Mouse (Mus musculus) midbrain, embryonic 13.5 days (tissue): ENCODE data around the gene Tmem192. TPM values are rescaled to one million over a fixed set of nuclear protein-coding genes. Genes with fewer than 3 reads are reported as not detected.

Experiments used
- ATAC-seq: fragments of 200-750 bp; cut with Nextera tagmentation; 2 replicates; pipeline ENCODE4 v1.8.0; 2017; ENCODE audit warnings: mild to moderate bottlenecking, moderate TSS enrichment, moderate library complexity
- H3K27ac ChIP-seq: fragments of 300-500 bp; sonication (generic); 2 replicates; pipeline ENCODE4 v1.5.1; 2015; ENCODE audit warnings: inconsistent platforms, mild to moderate bottlenecking, moderate library complexity
- H3K27me3 ChIP-seq: fragments of 300-500 bp; sonication (generic); 2 replicates; pipeline ENCODE4 v1.6.1; 2015; ENCODE audit warnings: mild to moderate bottlenecking, inconsistent platforms
- H3K36me3 ChIP-seq: fragments of 300-500 bp; sonication (generic); 2 replicates; pipeline ENCODE4 v1.6.1; 2015; ENCODE audit warnings: mild to moderate bottlenecking, inconsistent platforms
- H3K4me1 ChIP-seq: fragments of 300-500 bp; sonication (generic); replicated peaks from 2 replicates; pipeline ENCODE4 v1.6.1; 2015; ENCODE audit warnings: inconsistent platforms
- H3K4me2 ChIP-seq: fragments of 300-500 bp; sonication (generic); replicated peaks from 2 replicates; pipeline ENCODE4 v1.6.1; 2015; ENCODE audit warnings: moderate library complexity, mild to moderate bottlenecking, inconsistent platforms
- H3K4me3 ChIP-seq: fragments of 300-500 bp; sonication (generic); replicated peaks from 2 replicates; pipeline ENCODE4 v1.5.1; 2015; ENCODE audit warnings: mild to moderate bottlenecking, inconsistent platforms
- H3K9ac ChIP-seq: fragments of 300-500 bp; sonication (generic); replicated peaks from 2 replicates; pipeline ENCODE4 v1.6.1; 2015; ENCODE audit warnings: mild to moderate bottlenecking, inconsistent platforms
- H3K9me3 ChIP-seq: fragments of 300-500 bp; sonication (generic); 2 replicates; pipeline ENCODE4 v1.6.1; 2016; ENCODE audit warnings: mild to moderate bottlenecking, inconsistent platforms
- WGBS: fragments of 180-500 bp; shearing (Covaris S2); methylation state at CpG from one replicate; pipeline ENCODE4 v1.1.7; 2015; 5-methylcytosine and 5-hydroxymethylcytosine counted together
- polyA plus RNA-seq: library from polyadenylated mRNA; unstranded; fragments of >200 nt; fragmentation: Nextera tagmentation; extraction: Ambion mirVana; gene quantifications from 2 replicates; pipeline ENCODE4 v1.2.1, GENCODE M21; 2015

Gene Tmem192
- polyA plus RNA-seq, 1 experiment from 2014 or later, result 21.4 TPM

DNA sequence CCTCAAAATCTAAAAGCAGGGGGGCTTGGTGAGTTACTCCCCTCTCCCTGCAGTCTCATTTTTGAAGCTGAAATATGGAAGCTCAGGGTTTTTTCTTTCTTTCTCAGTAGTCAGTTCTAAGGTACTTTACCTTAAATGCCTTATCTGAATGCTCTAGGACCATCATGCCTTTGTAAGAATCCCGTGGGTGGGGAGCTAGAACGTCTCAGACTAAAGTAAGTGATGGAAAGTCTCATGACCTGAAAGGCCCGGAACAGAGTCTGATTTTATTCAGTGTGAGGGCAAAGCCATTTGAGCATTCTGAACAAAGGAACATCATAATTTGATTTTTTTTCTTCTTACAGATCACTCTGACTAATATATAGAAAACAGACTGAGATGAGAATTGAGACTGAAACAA lies 12.0 kb upstream of the Tmem192 start:
- ATAC-seq, result no peak
- Histone ChIP-seq H3K27me3 (no peaks in the 10 kb centered on the region), H3K4me2 (no peak overlapping the region), H3K4me1 (no peaks in the 10 kb centered on the region), H3K4me3 (no peak overlapping the region), H3K9me3 (no peaks in the 10 kb centered on the region), H3K9ac (no peak overlapping the region), H3K27ac (no peak overlapping the region), H3K36me3 (no peaks in the 10 kb centered on the region)
- 79% methylated on average over 3 of the region's 3 CpGs for WGBS

DNA sequence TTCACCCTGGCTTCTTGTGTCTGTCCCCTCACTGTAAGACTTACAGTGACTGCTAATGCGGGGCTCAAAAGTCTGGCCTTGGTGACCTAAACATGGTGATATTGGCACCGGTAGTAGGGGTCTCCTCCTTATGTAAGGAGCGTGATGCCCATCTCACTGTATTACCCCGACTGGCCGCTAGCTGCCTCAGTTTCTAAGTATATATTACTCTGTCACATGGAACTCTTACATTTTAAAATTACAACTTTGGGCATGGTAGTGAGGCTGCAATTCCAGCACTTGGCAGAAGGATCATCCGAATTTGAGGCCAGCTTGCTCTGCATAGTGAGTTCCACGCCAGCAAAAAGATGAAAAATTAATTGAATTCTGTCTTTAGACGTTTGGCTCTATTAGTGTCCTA lies 6.0 kb upstream of the Tmem192 start:
- no peaks in the 10 kb centered on the region for H3K36me3 ChIP-seq
- no peaks in the 10 kb centered on the region for H3K9me3 ChIP-seq
- H3K27ac ChIP-seq, result no peak overlapping the region
- no peak overlapping the region for H3K9ac ChIP-seq
- WGBS, result 80% methylated on average over 8 of the region's 8 CpGs
- peak; percentile 12 for ATAC-seq
- H3K4me3 ChIP-seq, result no peak overlapping the region
- peaks cover 12% of the 10 kb centered on the region for H3K4me1 ChIP-seq
- H3K27me3 ChIP-seq, result peaks cover 9% of the 10 kb centered on the region; the same call in 1 of the 2 replicates
- H3K4me2 ChIP-seq, result no peak overlapping the region

GRCm38 (mm10) chr8:64941495-64941894 lies 5.5 kb upstream of the Tmem192 start:
- 0 out of 2 replicates have a peak overlapping the region, but pooled peaks have one; percentile 22 for H3K4me2 ChIP-seq
- H3K27ac ChIP-seq, result no peak overlapping the region
- no peak overlapping the region for H3K4me3 ChIP-seq
- no peak overlapping the region for H3K9ac ChIP-seq
- no peaks in the 10 kb centered on the region for H3K9me3 ChIP-seq
- peak; percentile 66 for ATAC-seq
- H3K36me3 ChIP-seq, result no peaks in the 10 kb centered on the region
- 13% methylated on average over 9 of the region's 9 CpGs for WGBS
- H3K4me1 ChIP-seq, result peaks cover 12% of the 10 kb centered on the region
- peaks cover 9% of the 10 kb centered on the region; the same call in 1 of the 2 replicates for H3K27me3 ChIP-seq

DNA sequence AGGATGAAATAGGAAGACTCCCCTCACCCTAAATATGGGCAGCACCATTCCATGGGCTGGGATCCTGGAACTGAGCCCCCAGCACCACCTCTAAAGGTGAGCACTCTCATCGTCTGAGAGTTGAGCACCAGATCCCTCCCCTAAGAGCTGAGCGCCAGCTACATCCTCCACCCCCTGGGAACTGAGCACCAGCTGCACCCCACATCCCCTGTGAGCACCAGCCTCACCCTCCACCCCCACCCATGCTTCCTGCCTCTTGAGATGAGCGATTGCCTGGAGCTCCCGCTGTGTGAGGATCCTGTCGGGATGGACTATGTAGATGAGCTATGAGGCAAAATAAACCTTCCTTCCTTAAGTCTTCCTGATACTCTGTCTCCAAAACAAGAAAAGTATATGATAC lies 4.0 kb upstream of the Tmem192 start:
- Histone ChIP-seq H3K9me3 (no peaks in the 10 kb centered on the region), H3K27me3 (peaks cover 9% of the 10 kb centered on the region; the same call in 1 of the 2 replicates), H3K4me2 (peak overlapping the region; percentile 26; the same call in 1 of the 2 replicates), H3K4me3 (no peak overlapping the region), H3K27ac (no peak overlapping the region), H3K9ac (no peak overlapping the region), H3K4me1 (peaks cover 12% of the 10 kb centered on the region), H3K36me3 (no peaks in the 10 kb centered on the region)
- ATAC-seq, result no peak
- 28% methylated on average over 5 of the region's 5 CpGs for WGBS

GRCm38 (mm10) chr8:64944831-64945230 lies 2.2 kb upstream of the Tmem192 start:
- 21% methylated on average over 5 of the region's 5 CpGs for WGBS

GRCm38 (mm10) chr8:64945606-64946005 lies 1.4 kb upstream of the Tmem192 start:
- H3K4me1 ChIP-seq, result peaks cover 15% of the 10 kb centered on the region
- H3K27me3 ChIP-seq, result peaks cover 9% of the 10 kb centered on the region; the same call in 1 of the 2 replicates
- ATAC-seq, result no peak
- no peak overlapping the region for H3K4me2 ChIP-seq
- no peaks in the 10 kb centered on the region for H3K36me3 ChIP-seq
- no peak overlapping the region for H3K4me3 ChIP-seq
- no peaks in the 10 kb centered on the region for H3K9me3 ChIP-seq
- no peak overlapping the region for H3K27ac ChIP-seq
- 85% methylated on average over 7 of the region's 7 CpGs for WGBS
- H3K9ac ChIP-seq, result no peak overlapping the region

More at GRCm38 (mm10) chr8:64944831-64945230, 2.2 kb upstream of the Tmem192 start:
- Histone ChIP-seq H3K4me3 (no peak overlapping the region), H3K27ac (no peak overlapping the region), H3K9ac (no peak overlapping the region), H3K36me3 (no peaks in the 10 kb centered on the region), H3K4me2 (no peak overlapping the region), H3K9me3 (no peaks in the 10 kb centered on the region), H3K27me3 (peaks cover 9% of the 10 kb centered on the region; the same call in 1 of the 2 replicates), H3K4me1 (peaks cover 15% of the 10 kb centered on the region)
- ATAC-seq, result no peak

GRCm38 (mm10) chr8:64946441-64946819 lies 555 bp upstream of the Tmem192 start:
- H3K27ac ChIP-seq, result no peak overlapping the region
- no peaks in the 10 kb centered on the region for H3K9me3 ChIP-seq
- H3K36me3 ChIP-seq, result no peaks in the 10 kb centered on the region
- peaks cover 15% of the 10 kb centered on the region for H3K4me1 ChIP-seq
- peak overlapping the region; percentile 76; the same call in 1 of the 2 replicates for H3K4me3 ChIP-seq
- no peak overlapping the region for H3K9ac ChIP-seq
- ATAC-seq, result no peak
- peaks cover 9% of the 10 kb centered on the region; the same call in 1 of the 2 replicates for H3K27me3 ChIP-seq
- H3K4me2 ChIP-seq, result no peak overlapping the region
- 52% methylated on average over 8 of the region's 8 CpGs for WGBS

- 8% methylated on average over 10 of the region's 10 CpGs for WGBS
- Histone ChIP-seq H3K27me3 (peaks cover 8% of the 10 kb centered on the region; the same call in 1 of the 2 replicates), H3K36me3 (0 out of 2 replicates have a peak, but pooled peaks cover under 1% of the 10 kb centered on the region), H3K9me3 (no peaks in the 10 kb centered on the region), H3K4me3 (peak overlapping the region; percentile 76), H3K27ac (peak overlapping the region; percentile 79), H3K9ac (peak overlapping the region; percentile 72), H3K4me1 (peaks cover 8% of the 10 kb centered on the region), H3K4me2 (peak overlapping the region; percentile 61)
- ATAC-seq, result no peak
Measured at GRCm38 (mm10) chr8:64947698-64948034, 681 bp downstream of the Tmem192 start.

GRCm38 (mm10) chr8:64948371-64948770 lies 1.4 kb downstream of the Tmem192 start:
- H3K4me2 ChIP-seq, result peak overlapping the region; percentile 61
- no peak for ATAC-seq
- 0 out of 2 replicates have a peak, but pooled peaks cover 6% of the 10 kb centered on the region for H3K27me3 ChIP-seq
- no peak overlapping the region for H3K4me3 ChIP-seq
- no peak overlapping the region for H3K27ac ChIP-seq
- H3K9ac ChIP-seq, result no peak overlapping the region; the same call in 1 of the 2 replicates
- H3K9me3 ChIP-seq, result no peaks in the 10 kb centered on the region
- peaks cover 3% of the 10 kb centered on the region; the same call in 1 of the 2 replicates for H3K4me1 ChIP-seq
- 0 out of 2 replicates have a peak, but pooled peaks cover 3% of the 10 kb centered on the region for H3K36me3 ChIP-seq
- 79% methylated on average over 1 of the region's 1 CpGs for WGBS

GRCm38 (mm10) chr8:64952101-64952500 lies 5.1 kb downstream of the Tmem192 start:
- no peak for ATAC-seq
- Histone ChIP-seq H3K27ac (no peak overlapping the region), H3K9ac (no peak overlapping the region), H3K4me2 (no peak overlapping the region), H3K4me1 (peaks cover 3% of the 10 kb centered on the region; the same call in 1 of the 2 replicates), H3K9me3 (no peaks in the 10 kb centered on the region), H3K27me3 (no peaks in the 10 kb centered on the region), H3K36me3 (peaks cover 8% of the 10 kb centered on the region; the same call in 1 of the 2 replicates), H3K4me3 (no peak overlapping the region)
- 80% methylated on average over 6 of the region's 6 CpGs for WGBS

GRCm38 (mm10) chr8:64959025-64959424 lies 12.0 kb downstream of the Tmem192 start:
- 94% methylated on average over 9 of the region's 9 CpGs for WGBS
- Histone ChIP-seq H3K9ac (no peak overlapping the region), H3K36me3 (peaks cover 23% of the 10 kb centered on the region), H3K27ac (no peak overlapping the region), H3K4me1 (no peaks in the 10 kb centered on the region), H3K4me3 (no peak overlapping the region), H3K9me3 (no peaks in the 10 kb centered on the region), H3K4me2 (no peak overlapping the region), H3K27me3 (no peaks in the 10 kb centered on the region)
- no peak for ATAC-seq

DNA sequence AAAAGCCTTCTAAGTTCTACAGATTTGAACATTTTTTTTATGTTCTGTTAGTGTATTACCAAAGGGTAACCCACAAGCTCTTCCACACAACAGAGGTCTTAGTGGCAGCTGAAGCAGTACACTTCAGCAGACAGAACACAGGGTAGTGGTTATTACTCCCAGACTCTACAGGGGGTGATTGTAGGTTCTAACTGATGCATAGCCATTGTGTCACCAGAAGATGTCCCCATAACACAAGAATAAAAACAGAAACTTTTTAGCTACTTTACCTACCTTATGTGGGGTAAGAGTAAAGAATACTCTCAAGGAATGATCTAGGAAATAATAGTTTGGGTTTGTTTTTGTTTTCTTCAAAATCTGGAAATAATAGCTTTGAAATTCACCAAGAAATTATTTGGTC lies 15.9 kb downstream of the Tmem192 start:
- H3K27ac ChIP-seq, result no peak overlapping the region
- no peaks in the 10 kb centered on the region for H3K9me3 ChIP-seq
- no peaks in the 10 kb centered on the region for H3K4me1 ChIP-seq
- H3K4me3 ChIP-seq, result no peak overlapping the region
- no peak overlapping the region for H3K4me2 ChIP-seq
- peaks cover 33% of the 10 kb centered on the region for H3K36me3 ChIP-seq
- H3K27me3 ChIP-seq, result no peaks in the 10 kb centered on the region
- ATAC-seq, result no peak
- H3K9ac ChIP-seq, result no peak overlapping the region
